Mouse (Mus musculus): ENCODE measurements around the gene Tex14.

DNA sequence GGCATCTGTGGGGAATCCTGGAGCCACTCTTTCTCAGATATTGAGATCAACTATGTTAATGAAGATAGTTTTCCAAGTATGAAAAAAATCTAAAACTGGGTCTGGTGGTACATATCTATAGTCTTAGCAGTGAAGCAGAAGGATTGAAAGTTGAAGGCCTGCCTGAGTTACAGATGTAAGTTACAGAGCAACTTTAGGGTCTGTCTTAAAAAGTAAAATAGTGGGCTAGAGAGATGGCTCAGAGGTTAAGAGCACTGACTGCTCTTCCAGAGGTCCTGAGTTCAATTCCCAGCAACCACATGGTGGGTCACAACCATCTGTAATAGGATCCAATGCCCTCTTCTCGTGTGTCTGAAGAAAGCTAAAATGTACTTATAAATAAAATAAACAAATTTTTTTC, 27.6 kb downstream of the Tex14 start:
- TF ChIP-seq CTCF (IDR thresholded peaks at IDR 0.05; ENCODE audit: insufficient read depth, low read length) (no peak), POLR2A (IDR thresholded peaks at IDR 0.05; ENCODE audit: borderline replicate concordance, extremely low read depth, low read depth, low read length) (no peak)
